Mouse (Mus musculus): Measurements from ENCODE around the gene Pard3b.

- no peak for TF ChIP-seq CTCF (IDR thresholded peaks at IDR 0.05; ENCODE audit: insufficient read depth, low read depth, low read length)
- no peak for TF ChIP-seq POLR2A (IDR thresholded peaks at IDR 0.05; ENCODE audit: insufficient read depth, low read depth, low read length)
Measured at GRCm38 (mm10) chr1:62278586-62278985, 640.0 kb downstream of the Pard3b start.
